Mouse (Mus musculus): ENCODE measurements at regions not wholly inside any gene's neighbourhood (a gene's known extent, or its start where the extent isn't known, plus 50 kb on each side); places are given as distances from the start of the nearest gene placed in this dataset.
A peak's percentile ranks its signal among the peaks of the same experiment; 100 is the strongest.

DNA sequence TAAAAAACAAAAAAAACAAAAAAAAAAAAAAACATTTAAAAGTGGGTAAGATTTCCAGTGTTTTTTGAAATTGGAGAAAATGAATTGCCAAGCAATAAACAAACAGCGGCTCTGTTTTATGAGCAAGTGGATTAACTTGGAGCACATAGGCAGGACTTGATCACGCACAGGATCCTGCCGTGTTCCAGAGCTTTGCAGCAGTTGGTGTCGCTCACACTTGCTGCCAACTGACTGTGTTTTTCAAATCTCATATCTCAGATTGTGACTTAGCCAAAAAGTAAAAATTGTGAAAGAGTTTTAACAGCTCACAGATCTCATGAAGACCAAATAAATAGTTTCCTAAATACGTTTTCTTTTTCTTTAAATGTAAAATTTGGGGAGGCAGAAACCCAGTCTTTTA, 547.4 kb upstream of the Gm26657 start:
- no peak for ATAC-seq (ENCODE audit: poor library complexity, severe bottlenecking)

DNA sequence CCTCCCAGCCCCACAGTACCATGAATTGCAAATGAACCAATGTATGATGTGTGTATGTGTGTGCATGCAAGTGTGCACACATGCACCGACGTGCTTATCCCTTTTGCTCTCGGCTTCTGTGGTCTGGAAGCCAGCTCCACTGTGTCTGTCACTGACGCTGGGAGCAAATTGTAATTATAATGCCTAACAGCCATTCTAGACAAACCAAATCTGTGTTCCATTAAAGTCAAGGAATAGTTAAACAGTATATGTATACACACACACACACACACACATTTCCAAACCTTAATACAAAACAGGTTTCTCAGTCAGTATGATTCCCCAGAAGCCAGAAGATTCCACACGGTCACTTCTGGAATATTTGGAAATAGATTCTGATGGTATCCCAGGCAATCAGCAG, 560.3 kb upstream of the Gm26657 start:
- ATAC-seq (ENCODE audit: poor library complexity, severe bottlenecking): no peak

DNA sequence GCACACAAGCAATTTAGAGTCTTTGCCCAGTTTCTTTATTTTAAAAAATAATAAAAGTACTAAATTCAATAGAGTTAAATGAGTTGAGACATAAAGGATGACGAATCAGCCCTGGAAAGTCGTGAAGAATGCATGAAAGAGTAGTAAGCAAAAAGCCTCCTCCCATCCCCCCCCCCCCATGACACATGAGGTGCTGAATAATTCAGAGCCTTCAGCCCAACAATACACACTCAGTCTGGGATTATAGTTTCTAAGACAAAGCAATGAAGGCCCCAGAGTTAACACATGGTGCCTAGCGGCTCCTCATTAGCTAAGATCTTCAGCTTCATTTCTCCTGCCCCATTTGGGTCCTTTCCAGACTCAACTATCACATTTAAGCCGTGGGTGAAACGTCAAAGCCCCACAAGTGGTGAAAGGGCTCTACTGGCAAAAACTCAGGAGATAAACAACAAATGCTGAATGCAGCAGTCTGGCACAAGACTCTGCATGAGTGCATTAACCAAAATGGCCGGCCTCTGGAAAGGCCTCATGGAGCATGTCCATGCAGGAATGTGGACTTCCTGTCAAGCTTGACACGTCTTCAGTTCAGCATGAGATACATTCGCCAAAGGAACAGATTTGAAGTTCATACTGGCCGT, 560.9 kb upstream of the Gm26657 start:
- no peak for ATAC-seq (ENCODE audit: poor library complexity, severe bottlenecking)

DNA sequence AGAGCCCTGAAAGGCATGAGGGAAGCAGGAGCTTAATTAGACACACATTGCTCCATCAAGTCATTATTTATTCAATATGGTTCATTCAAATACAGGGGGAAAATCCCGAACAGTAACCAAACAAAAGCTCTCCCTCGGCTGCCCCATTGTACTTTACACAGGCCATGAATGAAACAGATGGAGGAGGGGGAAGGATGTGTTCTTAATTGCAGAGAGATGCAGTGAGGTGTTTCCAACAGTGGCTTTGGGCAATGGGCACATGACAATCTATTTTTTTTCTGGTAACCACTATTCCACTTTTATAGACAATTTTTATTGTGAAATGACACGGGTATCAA, 578.6 kb upstream of the Gm26657 start:
- ATAC-seq (ENCODE audit: poor library complexity, severe bottlenecking): no peak

DNA sequence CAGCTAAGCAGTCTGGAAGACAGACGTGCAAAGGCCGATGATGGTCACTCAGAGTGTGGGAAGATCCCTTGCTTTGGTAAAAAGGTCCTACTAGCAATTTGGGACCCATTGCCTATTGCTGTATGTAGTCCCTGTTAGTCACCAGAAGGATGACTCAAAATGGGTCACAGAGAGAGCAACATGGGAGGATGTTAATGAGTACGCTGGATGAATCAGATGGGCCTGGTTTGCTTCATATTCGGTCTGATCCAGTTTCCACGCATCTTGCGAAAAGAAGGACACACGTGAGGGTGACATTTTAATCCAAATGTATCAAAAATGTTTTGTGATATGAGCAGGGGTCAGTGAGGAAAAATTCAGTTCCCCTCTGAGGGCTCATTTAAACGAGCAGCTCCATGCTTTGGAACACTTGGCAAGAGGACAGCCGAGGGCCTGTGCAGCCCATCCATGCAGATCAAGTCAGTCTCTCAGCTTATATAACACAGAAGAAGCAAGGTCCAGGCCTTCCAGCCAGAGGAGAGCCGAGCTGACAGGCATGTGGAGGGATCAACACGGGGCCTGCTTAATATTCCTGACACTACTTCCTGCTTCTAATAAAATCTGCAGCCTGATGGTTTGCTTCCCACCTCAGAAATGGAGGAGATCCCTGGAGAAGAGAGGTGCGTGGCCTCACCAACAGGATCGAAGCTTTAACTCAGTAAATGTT, 579.2 kb upstream of the Gm26657 start:
- ATAC-seq (ENCODE audit: poor library complexity, severe bottlenecking): no peak

DNA sequence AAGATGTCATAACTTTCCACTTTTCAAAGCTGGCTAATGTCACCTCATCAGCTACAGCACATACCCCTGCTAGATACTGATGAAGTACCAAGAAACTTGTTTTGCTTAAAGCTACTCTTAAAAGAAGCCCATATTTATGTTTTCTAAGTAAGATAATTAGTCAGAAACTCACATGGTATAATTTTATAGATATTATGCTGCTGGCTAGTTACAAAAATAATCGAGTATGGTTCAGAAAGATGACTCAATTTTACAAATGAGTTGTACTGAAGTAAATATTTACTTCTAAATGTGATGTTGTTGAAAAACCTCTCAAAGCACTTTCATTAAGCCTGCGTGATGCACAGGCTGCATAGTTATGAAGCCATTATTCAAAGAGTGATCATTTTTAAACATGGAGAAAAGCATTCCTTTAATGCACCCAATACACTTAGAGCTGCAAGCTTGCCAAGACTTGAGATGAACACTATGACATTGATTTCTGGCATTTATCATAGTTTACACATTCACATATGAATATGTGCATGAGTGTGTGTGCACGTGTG, 582.3 kb upstream of the Gm26657 start:
- ATAC-seq (ENCODE audit: poor library complexity, severe bottlenecking): no peak

DNA sequence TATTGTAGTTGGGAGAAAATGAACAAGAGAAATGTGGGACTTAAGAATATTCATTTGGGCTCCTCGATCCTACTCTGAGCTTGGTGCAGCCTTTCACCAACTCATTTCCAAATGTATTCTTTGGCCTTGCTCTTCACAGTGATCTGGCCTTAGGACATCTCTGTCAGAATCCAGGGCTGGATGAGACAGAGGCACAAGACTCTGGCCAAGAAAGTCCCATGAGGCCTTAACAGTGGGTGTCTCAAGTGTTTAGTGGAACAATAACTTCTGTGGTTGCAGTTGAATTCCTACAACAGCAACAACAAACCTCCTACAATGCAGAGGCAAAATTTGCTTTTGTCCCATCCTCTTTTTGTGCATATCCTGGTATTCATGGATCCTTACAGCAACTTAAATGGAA, 589.2 kb upstream of the Gm26657 start:
- no peak for ATAC-seq (ENCODE audit: poor library complexity, severe bottlenecking)

DNA sequence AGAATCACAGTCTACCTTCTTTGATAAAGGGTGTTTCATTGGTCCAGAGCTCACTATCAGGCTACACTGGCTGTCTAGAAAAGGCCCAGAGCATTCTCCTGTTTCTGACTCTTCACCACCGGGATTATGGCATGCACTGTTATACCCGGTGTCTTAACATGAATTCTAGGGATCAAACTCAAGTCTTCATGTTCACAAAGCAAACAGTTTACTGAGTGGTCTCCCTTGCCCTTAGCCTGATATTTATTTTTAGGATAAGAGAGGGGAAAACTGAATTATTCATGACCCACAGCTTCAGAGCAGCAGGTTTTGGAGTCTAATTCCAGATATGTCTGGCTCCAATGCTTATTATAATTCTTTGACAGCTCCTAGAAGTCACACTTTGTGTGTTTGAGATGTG, 596.0 kb upstream of the Gm26657 start:
- ATAC-seq (ENCODE audit: poor library complexity, severe bottlenecking): no peak

DNA sequence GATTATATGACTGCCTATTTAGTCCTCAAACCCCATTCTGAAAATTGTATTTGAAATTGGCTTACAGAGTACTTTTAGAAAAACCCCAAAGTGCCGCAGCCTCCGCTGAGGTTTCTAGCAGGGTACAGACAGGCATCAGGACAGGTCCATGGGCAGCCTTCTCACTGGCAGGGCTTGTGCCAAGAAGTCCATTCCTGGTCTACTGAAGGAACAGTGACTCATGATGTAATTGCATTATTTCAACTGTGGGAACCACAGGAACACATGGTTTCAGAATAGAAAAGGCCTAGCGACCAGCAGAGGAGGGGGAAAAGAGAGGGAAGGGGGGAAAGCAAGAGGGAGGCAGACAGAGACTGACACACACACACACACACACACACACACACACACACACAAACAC, 603.0 kb upstream of the Gm26657 start:
- no peak for ATAC-seq (ENCODE audit: poor library complexity, severe bottlenecking)

DNA sequence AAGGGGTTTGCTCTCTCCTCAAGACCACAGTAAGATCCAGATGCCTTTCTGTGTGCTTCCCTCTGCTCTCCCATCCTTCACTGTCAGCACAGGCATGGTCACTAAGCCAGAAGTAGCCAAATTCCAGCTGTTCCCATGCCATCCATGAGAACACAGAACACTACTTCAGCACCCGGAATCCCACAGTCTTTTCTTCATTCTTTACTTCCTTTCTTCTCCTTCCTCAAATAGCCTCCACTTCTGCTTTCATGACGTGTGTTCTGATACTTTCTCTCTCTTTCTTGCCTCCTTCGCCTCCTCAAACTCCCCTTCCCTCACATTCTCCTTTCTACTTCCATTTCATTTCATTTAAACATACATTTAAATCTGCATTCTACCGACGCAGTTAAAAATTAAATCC, 602.1 kb upstream of the Klf4 start:
- peak; percentile 54 for ATAC-seq (ENCODE audit: poor library complexity, severe bottlenecking)

DNA sequence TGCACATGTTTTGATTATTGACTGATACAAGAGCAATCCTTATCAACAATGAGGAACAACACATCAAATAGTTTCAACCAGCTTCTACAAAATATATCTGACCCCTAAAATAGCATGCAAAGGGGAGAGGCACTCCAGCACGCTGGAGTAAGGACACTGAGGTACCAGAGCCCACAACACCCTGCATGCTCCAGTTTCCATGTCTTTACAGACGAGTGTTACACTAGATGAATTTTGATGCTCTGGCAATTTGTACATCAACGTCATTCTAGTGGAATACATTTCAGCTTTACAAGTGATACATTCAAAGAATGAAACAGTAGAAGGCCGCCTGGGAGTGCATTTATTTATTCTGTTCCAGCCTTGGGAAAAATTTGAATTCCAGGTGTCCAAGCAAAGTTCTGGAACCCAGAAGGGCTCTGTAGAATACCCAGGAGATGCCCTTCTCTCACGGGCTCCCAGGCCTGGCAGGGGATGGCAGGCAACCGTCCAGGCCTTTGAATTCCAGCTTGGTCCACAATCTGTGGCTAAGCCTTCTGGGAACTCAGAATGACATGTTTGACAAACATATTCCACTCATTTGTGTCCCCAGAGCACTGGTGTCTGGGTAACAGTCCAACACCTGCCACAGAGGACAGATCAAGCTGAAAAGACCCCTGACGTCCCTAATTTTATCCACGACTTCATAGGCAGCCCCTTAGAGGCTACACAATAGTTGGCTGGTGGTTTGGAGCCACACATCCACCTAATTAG, 595.6 kb upstream of the Klf4 start:
- ATAC-seq (ENCODE audit: poor library complexity, severe bottlenecking): no peak

DNA sequence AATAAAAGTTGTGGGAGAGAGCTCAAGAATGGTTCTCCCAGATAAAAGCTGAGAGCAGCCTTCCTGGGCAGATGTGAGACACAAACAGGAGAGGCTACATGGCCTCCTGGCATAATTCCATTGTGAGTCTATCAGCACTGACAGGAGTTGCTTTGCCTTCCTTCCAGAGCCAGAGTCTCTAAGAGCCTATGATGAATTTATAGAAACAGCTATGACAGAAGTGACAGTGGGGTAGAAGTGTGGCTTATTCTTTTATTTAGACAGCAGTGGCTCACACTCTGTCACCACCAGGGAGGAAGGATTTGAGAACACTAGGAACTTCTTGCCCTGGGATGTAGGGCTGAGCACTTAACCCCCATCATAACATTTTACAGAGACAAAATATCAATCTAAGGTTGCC, 592.2 kb upstream of the Klf4 start:
- ATAC-seq (ENCODE audit: poor library complexity, severe bottlenecking): no peak

DNA sequence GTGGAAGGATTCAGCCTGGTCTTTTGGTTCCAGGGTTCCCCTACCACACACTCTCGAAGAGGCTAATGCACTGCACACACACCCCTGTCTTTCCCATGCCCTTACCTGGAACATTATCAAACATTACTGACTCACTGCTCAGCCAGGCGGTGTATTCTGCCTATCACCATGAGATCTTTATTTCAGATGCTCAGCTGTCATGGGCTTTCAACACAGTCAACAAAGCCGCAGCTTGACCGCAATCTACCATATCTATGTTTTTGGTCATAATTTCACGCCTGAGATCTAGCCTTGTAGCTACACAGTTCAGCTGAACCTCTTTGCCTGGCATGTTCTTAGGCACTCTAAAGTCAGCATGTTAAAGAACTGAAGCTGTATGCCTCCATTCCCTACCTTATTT, 589.9 kb upstream of the Klf4 start:
- no peak for ATAC-seq (ENCODE audit: poor library complexity, severe bottlenecking)

DNA sequence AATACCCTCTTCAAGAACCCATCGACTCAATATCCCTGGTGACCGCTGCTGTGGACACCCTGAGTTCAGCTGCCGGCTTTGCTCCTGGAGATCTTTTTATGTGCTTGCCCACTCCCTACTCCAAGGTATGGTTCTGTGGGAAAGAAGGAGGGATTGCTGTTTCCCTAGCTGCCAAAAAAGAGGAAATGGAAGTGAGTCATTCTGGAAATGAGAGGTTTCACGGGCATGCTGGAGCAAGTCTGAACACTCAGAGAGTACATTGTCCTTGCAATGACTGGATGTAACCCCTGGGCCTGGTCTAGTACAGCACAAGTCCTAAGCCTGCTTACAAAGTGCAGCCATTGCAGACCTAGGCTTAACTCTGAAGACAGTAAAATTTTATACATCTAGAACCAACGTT, 589.4 kb upstream of the Klf4 start:
- no peak for ATAC-seq (ENCODE audit: poor library complexity, severe bottlenecking)

DNA sequence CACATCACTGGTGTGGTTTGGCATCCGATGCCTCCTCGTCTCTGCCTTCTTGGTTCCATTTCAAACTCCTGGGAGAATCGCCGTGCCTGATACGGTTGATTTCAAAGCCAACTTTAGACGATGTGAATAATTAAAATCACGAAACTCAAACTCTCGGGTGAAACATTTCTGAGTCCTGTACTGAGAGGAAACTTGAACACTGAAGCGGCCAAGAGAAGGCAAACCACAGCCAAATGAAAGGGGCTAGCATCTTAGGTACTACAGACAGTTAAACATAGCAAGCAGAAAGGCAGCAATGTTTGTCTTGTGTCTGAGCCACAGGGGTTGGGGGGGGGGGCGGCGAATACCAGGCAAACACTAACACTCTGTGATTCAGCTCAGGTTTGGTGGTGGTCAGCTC, 588.1 kb upstream of the Klf4 start:
- no peak for ATAC-seq (ENCODE audit: poor library complexity, severe bottlenecking)

DNA sequence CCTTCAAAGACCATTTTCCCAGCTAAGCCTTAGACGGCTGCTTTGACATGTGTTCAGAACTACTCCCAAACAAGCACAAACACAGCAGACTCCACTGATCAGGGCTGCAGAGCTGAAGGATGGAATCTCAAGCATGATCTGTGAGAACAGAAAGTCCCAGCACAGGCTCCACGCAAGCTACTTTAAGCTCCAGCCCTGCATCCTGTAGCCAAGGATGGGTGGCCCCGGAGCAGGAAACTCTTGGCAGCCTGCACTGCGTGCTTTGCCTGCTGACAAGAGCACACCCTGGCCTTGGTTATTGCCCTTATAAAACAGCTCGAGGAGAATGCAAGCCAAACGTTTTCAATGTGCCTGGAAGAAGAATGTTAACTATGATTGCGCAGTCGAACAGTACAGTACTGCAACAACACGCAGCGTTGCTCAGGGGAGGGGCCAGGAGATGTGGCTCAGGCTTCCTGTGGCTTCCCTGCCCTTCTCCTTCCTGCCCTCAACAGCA, 581.5 kb upstream of the Klf4 start:
- ATAC-seq (ENCODE audit: poor library complexity, severe bottlenecking): peak; percentile 96

DNA sequence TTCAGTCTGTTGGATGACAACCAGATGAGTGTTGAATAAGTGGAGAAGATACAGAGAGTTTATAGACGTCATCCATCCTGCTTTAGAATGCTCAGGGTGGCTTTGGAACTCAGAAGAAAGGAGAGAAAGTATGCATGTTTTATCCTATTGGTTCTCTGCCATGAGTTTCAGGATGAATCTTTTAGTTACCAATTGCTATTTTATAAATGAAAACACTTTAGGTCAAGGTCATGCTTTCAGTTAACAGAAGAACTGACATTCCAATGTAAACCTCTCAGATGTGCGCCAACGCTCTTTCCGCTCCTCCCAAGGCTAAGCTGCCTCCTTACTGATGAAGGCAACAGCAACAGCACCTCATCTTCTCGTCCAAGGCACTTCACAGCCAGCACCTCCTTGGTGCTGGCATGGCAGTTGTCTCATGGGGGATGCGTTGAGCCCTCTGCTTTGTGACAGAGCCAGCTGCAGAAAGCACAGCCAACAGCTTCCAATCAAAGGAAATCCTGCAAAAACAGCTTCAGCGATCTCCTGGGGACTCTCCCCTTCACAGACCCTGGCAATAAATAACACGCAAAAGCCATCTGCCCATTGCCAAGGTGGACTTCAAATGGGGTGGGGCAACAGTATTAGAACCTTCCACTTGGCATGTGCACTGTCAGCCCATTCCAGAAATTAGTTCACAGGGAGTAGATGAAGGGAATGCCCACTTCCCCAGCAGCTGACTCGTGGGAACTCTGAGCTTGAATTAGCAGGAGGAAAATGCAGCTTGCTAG, 580.9 kb upstream of the Klf4 start:
- ATAC-seq (ENCODE audit: poor library complexity, severe bottlenecking): peak; percentile 6; the same call in 1 of the 2 replicates

DNA sequence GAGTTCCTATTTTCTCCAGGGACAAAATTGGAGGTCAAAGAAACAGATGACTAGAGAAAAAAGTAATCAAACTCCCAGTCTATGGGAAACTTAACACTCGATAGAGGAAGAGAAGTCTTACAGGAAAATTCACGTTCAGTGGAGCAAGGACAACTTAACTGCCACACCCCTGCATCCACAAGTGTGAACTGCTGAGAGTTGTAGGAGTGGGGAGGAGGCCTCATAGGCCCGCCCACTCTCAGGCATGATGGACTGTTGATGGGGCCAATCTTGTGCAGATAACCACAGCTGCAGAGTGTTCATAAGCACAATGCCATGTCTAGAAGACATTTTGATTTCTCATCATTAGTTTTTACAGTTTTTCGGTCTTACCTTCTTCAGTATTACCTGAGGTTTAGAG, 574.7 kb upstream of the Klf4 start:
- ATAC-seq (ENCODE audit: poor library complexity, severe bottlenecking): no peak

DNA sequence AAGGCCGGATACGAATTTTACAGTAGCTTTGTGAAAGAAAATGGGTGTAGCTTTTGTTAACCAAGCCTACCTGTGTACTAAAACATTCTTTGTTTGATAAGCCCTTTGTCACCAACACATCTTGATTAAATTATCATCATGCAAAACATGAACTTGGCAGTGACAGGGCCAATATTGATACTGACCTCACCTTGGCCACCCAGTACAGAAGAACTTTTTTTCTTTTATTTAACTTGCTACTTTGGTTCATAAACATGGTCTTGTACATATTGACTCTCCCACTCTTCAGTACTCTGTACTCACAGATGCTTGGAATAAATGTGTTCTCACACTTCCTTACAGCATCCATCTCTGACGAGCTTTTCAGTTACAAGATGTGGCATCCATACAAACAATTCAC, 570.0 kb upstream of the Klf4 start:
- ATAC-seq (ENCODE audit: poor library complexity, severe bottlenecking): no peak

DNA sequence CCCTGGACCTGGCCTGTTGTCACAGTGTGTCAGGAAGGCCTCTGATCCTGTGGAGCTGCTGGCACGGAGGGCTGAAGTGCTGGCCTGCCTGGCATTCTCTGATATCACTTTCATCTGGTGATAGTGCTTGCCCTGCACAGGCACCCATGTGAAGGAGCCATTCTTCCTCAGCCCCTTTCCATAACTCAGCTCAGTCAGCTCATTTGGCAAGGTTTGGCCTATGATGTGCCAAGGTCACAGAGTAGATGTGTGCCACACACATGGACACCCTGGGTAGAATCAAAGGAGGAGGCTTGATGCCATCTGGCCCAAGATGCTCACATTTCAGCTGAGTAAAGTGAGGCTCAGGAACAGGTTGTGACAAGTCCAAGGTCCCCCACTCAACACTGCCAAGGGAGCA, 558.5 kb upstream of the Klf4 start:
- ATAC-seq (ENCODE audit: poor library complexity, severe bottlenecking): no peak

DNA sequence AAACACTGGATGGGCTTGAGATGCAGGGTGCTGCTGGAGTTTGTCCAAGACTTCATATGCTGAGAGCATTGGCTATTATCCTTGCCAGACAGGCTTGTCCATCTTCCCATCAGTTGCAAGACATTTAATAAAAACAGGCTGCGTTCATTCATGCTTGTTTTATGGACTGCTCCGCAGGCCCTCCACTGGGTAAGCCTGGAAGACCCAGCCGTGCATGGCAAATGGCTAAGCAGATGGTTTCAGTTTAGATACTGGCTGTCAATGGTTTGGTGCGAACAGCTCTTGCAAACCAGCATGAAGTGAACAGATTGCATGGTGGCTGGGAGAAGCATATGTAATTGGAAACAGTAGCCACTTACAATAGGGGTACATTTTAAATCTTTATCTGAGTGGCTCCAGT, 556.4 kb upstream of the Klf4 start:
- no peak for ATAC-seq (ENCODE audit: poor library complexity, severe bottlenecking)

Measured in megakaryocyte, adult 5-6 weeks (primary cell).